15 mouse cellular contexts compared by ENCODE assay signal in genomic region chr5:23461688-23462087, GRCm38 (mm10). TPM values are rescaled to one million over a fixed set of nuclear protein-coding genes. Genes with fewer than 3 reads are reported as not detected.
DNase-seq lines count a peak whose midpoint lies in the region; ATAC-seq lines count a peak whose summit lies in the region.
"Had no signal": no experiment of that assay in that cellular context is flagged by ENCODE, and none has a peak within 500 bp of the region (broad histone marks: within the 10 kb centered on the region; RNA-seq: fewer than 3 reads in every experiment).

No protein-coding gene starts in this region.

- peak; percentile 91 for ATAC-seq in megakaryocyte progenitor cell, adult 5-6 weeks (replicated peaks; ENCODE audit: poor library complexity)
- ATAC-seq in hindbrain, embryonic 11.5 days (ENCODE audit: low FRiP score), result no peak
- ATAC-seq: forebrain, embryonic 13.5 days had no signal

- H3K4me2 ChIP-seq in hindbrain, embryonic 11.5 days (replicated peaks; ENCODE audit: low read depth, low read length), result no peak overlapping the region
- H3K4me2 ChIP-seq: forebrain, embryonic 13.5 days; kidney, embryonic 15.5 days; limb, embryonic 13.5 days had no signal

- no peaks in the 10 kb centered on the region for H3K9me3 ChIP-seq in hindbrain, embryonic 11.5 days (ENCODE audit: control insufficient read depth, low read length)
- H3K9me3 ChIP-seq: forebrain, embryonic 13.5 days; hindbrain, embryonic 10.5 days; kidney, embryonic 15.5 days; limb, embryonic 13.5 days had no signal

- H3K27ac ChIP-seq in hindbrain, embryonic 11.5 days (ENCODE audit: low read depth, low read length), result no peak overlapping the region
- H3K27ac ChIP-seq: forebrain, embryonic 13.5 days; hindbrain, embryonic 10.5 days; kidney, embryonic 15.5 days; limb, embryonic 13.5 days had no signal

- DNase-seq in adrenal gland, adult 2 months, result peak; percentile 38
- no peak for DNase-seq in adrenal gland, postnatal 25 days
- DNase-seq in kidney, adult 9 months, result peak; percentile 43
- DNase-seq in kidney, adult 8-10 months, result no peak
- DNase-seq in NIH3T3 (ENCODE audit: low read depth), result peak; percentile 73
- no peak for DNase-seq in urinary bladder, adult 18-20 months (ENCODE audit: low spot score in 2 of 2)
- DNase-seq in hindbrain, embryonic 11.5 days (ENCODE audit: low spot score), result no peak
- DNase-seq: B cell, adult 2 months; cerebellum, adult 11-12 months; thymus, postnatal 4 days had no signal

- 87% methylated on average over 2 of the region's 2 CpGs for WGBS in hindbrain, embryonic 11.5 days

- no peak overlapping the region for H3K4me3 ChIP-seq in hindbrain, embryonic 11.5 days (ENCODE audit: low read depth, low read length)
- H3K4me3 ChIP-seq: forebrain, embryonic 13.5 days; hindbrain, embryonic 10.5 days; kidney, embryonic 15.5 days; limb, embryonic 13.5 days had no signal

- no peaks in the 10 kb centered on the region; the same call in 1 of the 2 replicates for H3K36me3 ChIP-seq in hindbrain, embryonic 11.5 days (ENCODE audit: control insufficient read depth, insufficient read depth, low read length)

- H3K27me3 ChIP-seq in hindbrain, embryonic 11.5 days (ENCODE audit: control insufficient read depth, insufficient read depth, low read length), result no peaks in the 10 kb centered on the region
- H3K27me3 ChIP-seq: forebrain, embryonic 13.5 days; kidney, embryonic 15.5 days; limb, embryonic 13.5 days had no signal

- H3K4me1 ChIP-seq in hindbrain, embryonic 11.5 days (replicated peaks; ENCODE audit: control insufficient read depth, insufficient read depth, low read length), result no peaks in the 10 kb centered on the region
- H3K4me1 ChIP-seq: hindbrain, embryonic 10.5 days had no signal

- H3K9ac ChIP-seq in hindbrain, embryonic 11.5 days (ENCODE audit: low read depth, low read length), result no peak overlapping the region
- H3K9ac ChIP-seq: forebrain, embryonic 13.5 days; kidney, embryonic 15.5 days; limb, embryonic 13.5 days had no signal

RNA-seq across cellular contexts. Expression of gene Kmt2e, which starts 27.4 kb away (rescaled TPM):
- total RNA-seq in adrenal gland, adult 2 months (2021), result 10 to 100 TPM; 59.1 to 67.9 TPM
- 12.5 and 16.7 TPM in 2 replicates for polyA plus RNA-seq in adrenal gland, adult 2 months (2012; rRNA removed)
- 77.2 and 90.2 TPM in 2 replicates for total RNA-seq in adrenal gland, postnatal 25 days (2021)
- total RNA-seq in megakaryocyte progenitor cell, adult 5-6 weeks (2015), result 122 and 127 TPM in 2 replicates
- total RNA-seq in megakaryocyte progenitor cell, adult 5-6 weeks (2017), result 50.1 and 60.1 TPM in 2 replicates
- polyA plus RNA-seq in hindbrain, embryonic 11.5 days (2014; fragmentation: Nextera tagmentation; extraction: Ambion mirVana), result 121 and 122 TPM in 2 replicates

Comparison
In these comparisons a context has a peak if more than half of its experiments do, and no peak if none do; other contexts are left out.
1. DNase-seq: peak in adrenal gland, adult 2 months (single experiment), kidney, adult 9 months (single experiment) and NIH3T3 (single experiment); none in adrenal gland, postnatal 25 days (single experiment), kidney, adult 8-10 months (0 of 2), urinary bladder, adult 18-20 months (0 of 2) and hindbrain, embryonic 11.5 days (single experiment).